Mouse (Mus musculus) brown adipose tissue, adult 24 weeks (tissue): ENCODE data around the gene Spc24. TPM values are rescaled to one million over a fixed set of nuclear protein-coding genes. Genes with fewer than 3 reads are reported as not detected.

Experiments used
- H3K27ac ChIP-seq: fragments of 200-500 bp; replicated peaks from 2 replicates; pipeline ENCODE4 v1.5.1; 2012; ENCODE audit warnings: low read depth, mild to moderate bottlenecking, low read length
- H3K4me1 ChIP-seq: fragments of 200-500 bp; 2 replicates; pipeline ENCODE4 v1.6.1; 2012; ENCODE audit warnings: low read length, mixed read lengths; ENCODE audit not compliant: control insufficient read depth, insufficient read depth, insufficient read length
- H3K4me3 ChIP-seq: fragments of 200-500 bp; 2 replicates; pipeline ENCODE4 v1.5.1; 2012; ENCODE audit warnings: low read depth, mild to moderate bottlenecking, low read length, moderate library complexity; ENCODE audit not compliant: insufficient read depth
- polyA plus RNA-seq: library from polyadenylated mRNA; stranded (reverse); fragments of >200 nt; gene quantifications from 2 replicates; pipeline ENCODE4 v1.2.4, GENCODE M21; 2012; ENCODE audit not compliant: missing spikeins, insufficient read depth, insufficient read length

The Spc24 gene
- not detected in 2 replicates for polyA plus RNA-seq

GRCm38 (mm10) chr9:21760155-21761088 lies at the start of gene Spc24:
Gene Spc24 (minus strand): TSS chr9:21760303.
- peaks cover 10% of the 10 kb centered on the region for H3K4me1 ChIP-seq
- H3K27ac ChIP-seq: no peak within 1 kb of the TSS
- peak within 1 kb of the TSS; percentile 62 for H3K4me3 ChIP-seq

- Histone ChIP-seq H3K27ac (no peak overlapping the region), H3K4me1 (no peaks in the 10 kb centered on the region), H3K4me3 (no peak overlapping the region)
Measured at GRCm38 (mm10) chr9:21808561-21808960, 48.5 kb upstream of the Spc24 start.

GRCm38 (mm10) chr9:21806976-21807375 lies 46.9 kb upstream of the Spc24 start:
- Histone ChIP-seq H3K4me3 (no peak overlapping the region), H3K4me1 (no peaks in the 10 kb centered on the region), H3K27ac (no peak overlapping the region)

- no peak overlapping the region for H3K4me3 ChIP-seq
- H3K4me1 ChIP-seq: no peaks in the 10 kb centered on the region
- 0 out of 2 replicates have a peak overlapping the region, but pooled peaks have one; percentile 12 for H3K27ac ChIP-seq
Measured at GRCm38 (mm10) chr9:21806363-21806762, 46.3 kb upstream of the Spc24 start.

GRCm38 (mm10) chr9:21803986-21804644 lies 44.0 kb upstream of the Spc24 start:
- Histone ChIP-seq H3K27ac (peak overlapping the region; percentile 37), H3K4me3 (peak overlapping the region; percentile 17; the same call in 1 of the 2 replicates), H3K4me1 (no peaks in the 10 kb centered on the region)

- Histone ChIP-seq H3K4me1 (peaks cover 8% of the 10 kb centered on the region; the same call in 1 of the 2 replicates), H3K27ac (no peak overlapping the region), H3K4me3 (no peak overlapping the region)
Measured at GRCm38 (mm10) chr9:21801591-21801990, 41.5 kb upstream of the Spc24 start.

GRCm38 (mm10) chr9:21801121-21801520 lies 41.0 kb upstream of the Spc24 start:
- no peak overlapping the region for H3K27ac ChIP-seq
- peaks cover 12% of the 10 kb centered on the region for H3K4me1 ChIP-seq
- H3K4me3 ChIP-seq: no peak overlapping the region

GRCm38 (mm10) chr9:21799010-21799350 lies 38.9 kb upstream of the Spc24 start:
- peak overlapping the region; percentile 92 for H3K4me3 ChIP-seq
- peak overlapping the region; percentile 26; the same call in 1 of the 2 replicates for H3K27ac ChIP-seq
- peaks cover 12% of the 10 kb centered on the region for H3K4me1 ChIP-seq

GRCm38 (mm10) chr9:21798345-21799009 lies 38.4 kb upstream of the Spc24 start, which contains the start of gene Kank2:
Gene Kank2 (minus strand): TSS chr9:21798744.
- peak within 1 kb of the TSS; percentile 85 for H3K27ac ChIP-seq
- H3K4me1 ChIP-seq: peaks cover 12% of the 10 kb centered on the region
- peak within 1 kb of the TSS; percentile 92 for H3K4me3 ChIP-seq

GRCm38 (mm10) chr9:21797921-21798344 lies 37.8 kb upstream of the Spc24 start:
- H3K27ac ChIP-seq: peak overlapping the region; percentile 80
- peaks cover 13% of the 10 kb centered on the region for H3K4me1 ChIP-seq
- peak overlapping the region; percentile 92 for H3K4me3 ChIP-seq

GRCm38 (mm10) chr9:21796919-21797318 lies 36.8 kb upstream of the Spc24 start:
- no peak overlapping the region for H3K27ac ChIP-seq
- H3K4me1 ChIP-seq: peaks cover 20% of the 10 kb centered on the region
- H3K4me3 ChIP-seq: peak overlapping the region; percentile 92

- Histone ChIP-seq H3K4me3 (no peak overlapping the region; the same call in 1 of the 2 replicates), H3K4me1 (peaks cover 20% of the 10 kb centered on the region), H3K27ac (no peak overlapping the region)
Measured at GRCm38 (mm10) chr9:21796259-21796658, 36.2 kb upstream of the Spc24 start.

- H3K4me3 ChIP-seq: no peak overlapping the region
- no peak overlapping the region for H3K27ac ChIP-seq
- peaks cover 20% of the 10 kb centered on the region for H3K4me1 ChIP-seq
Measured at GRCm38 (mm10) chr9:21795579-21795978, 35.5 kb upstream of the Spc24 start.

- Histone ChIP-seq H3K27ac (no peak overlapping the region), H3K4me1 (peaks cover 20% of the 10 kb centered on the region), H3K4me3 (no peak overlapping the region)
Measured at GRCm38 (mm10) chr9:21794925-21795324, 34.8 kb upstream of the Spc24 start.

GRCm38 (mm10) chr9:21794344-21794834 lies 34.3 kb upstream of the Spc24 start:
- Histone ChIP-seq H3K4me3 (no peak overlapping the region), H3K27ac (no peak overlapping the region), H3K4me1 (peaks cover 20% of the 10 kb centered on the region)
